Mouse (Mus musculus): ENCODE measurements around the gene Lrrc27. TPM values are rescaled to one million over a fixed set of nuclear protein-coding genes. Genes with fewer than 3 reads are reported as not detected.
A peak's percentile ranks its signal among the peaks of the same experiment; 100 is the strongest.

The Lrrc27 gene
- total RNA-seq, 2 experiments from 2014 or later = 2.0 to 2.2 TPM

DNA sequence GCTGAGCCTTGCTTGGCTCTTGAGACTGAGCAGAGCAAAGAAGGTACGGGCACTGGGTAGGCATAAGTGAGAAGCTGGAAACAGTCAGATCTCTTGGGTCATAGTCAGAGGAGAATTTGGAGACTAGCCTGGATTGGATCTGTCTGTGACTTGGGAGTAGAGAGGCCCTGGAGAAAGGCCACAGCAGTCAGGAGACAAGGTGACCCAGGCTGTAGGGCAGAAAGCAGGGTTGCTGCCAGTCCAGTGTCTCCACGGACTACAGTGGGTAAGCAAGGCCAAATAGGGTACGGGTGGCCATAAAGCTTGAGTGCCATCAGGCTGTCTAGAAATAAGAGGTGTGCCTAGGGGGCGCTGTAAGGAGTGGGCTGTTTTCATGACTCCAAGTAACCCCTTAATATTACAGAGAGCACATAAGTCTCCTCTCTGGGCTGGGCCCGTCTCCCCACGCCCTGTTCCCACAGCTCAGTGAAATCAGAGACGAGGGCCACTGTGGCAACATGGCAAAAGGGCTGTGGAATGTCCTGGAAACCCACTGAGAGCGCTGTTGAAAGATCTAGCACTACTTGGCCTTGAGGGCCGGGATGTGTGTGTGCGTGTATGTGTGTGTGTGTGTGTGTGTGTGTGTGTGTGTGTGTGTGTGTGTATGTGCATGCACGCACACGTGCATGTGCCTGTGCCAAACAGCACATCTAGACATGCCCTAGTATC lies 23.0 kb downstream of the Lrrc27 start:
- no peak for DNase-seq (ENCODE audit: low spot score in 2 of 2)

DNA sequence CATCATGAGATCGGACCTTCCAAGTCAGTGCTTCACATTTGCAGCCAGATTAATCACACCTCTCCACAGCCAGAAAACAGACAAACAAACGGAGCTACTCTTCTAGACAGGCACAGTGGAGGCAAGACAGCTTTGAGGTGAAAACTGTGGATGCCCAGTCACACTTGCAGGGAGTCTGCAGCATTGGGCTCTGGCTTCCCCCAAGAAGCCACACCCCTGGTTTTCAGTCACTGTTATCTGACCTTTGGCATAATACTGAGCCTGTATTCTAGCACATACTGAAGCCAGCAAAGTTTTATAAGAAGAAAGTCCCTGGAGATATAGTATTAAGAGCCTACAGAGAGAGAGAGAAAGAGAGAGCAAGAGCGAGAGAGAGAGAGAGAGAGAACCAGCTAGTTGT lies 26.6 kb downstream of the Lrrc27 start:
- no peak for DNase-seq (ENCODE audit: low spot score in 2 of 2)

DNA sequence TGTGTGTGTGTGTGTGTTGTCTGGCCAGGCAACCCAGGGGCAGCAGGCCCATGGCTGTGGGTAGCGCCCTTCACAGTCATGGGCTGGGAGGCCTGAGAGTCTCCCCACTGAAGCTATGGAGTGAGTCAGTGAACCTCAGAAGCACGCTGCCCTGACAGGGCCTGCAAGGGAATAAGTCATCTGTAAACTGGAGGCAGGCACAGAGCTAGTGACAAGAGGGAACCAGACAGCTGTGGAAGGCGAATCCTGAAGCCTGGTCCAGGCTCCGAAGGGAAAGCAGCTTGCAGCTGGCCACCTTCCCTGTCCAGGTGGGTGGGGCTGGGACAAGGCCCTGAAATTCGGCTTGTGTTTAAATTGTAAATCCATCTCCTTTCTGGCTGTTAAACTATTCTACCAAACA lies 33.3 kb downstream of the Lrrc27 start:
- peak in 1 of 2 experiments; percentile 52 for DNase-seq (ENCODE audit: low spot score in 2 of 2)

DNA sequence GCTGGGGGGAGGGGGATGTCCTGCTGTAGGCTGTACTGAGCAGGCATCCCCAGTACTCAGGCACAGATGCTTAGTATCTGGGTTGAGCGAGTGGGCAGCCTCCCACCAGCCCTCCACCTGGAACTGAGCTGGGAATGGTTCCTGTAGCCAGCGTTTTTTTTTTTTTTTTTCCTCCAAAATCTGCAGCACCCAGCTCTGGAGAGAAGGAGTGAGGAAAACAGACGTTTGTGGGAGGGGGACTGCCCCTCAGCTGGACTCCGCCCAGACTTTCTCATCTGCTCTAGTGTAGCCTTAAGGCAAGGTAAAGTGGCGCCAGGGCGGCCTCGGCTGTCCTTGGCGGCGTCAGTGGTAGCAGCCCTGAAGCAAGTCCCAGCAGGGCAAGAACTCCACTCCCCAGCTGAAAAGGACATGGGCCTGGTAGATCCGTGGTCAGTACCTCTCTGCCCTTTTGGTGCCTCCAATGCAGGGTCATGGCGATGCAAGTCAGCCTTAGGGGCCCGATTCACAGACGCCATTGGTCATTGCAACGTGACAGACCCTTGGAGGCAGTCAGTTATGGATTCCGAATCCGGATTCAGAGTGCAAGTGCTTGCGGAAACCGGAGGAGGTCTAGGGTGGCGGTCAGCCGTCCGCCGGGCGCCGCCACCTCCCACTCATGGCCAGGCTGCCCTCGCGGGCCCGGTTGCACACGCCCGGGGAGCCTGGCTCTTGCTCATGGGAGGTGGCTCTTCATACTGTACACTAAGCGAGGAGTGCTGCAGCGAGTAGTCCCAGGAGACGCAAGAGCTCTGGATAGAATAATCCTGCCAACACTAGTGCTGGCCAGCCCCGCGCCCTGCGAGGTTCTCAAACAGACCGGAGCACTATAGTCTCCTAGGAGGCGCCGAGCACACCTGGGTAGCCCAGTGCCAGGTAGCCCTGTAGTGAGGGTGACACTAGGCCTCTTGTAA lies 34.4 kb downstream of the Lrrc27 start:
- DNase-seq (ENCODE audit: low spot score in 2 of 2) = peak in 1 of 2 experiments; percentile 42

DNA sequence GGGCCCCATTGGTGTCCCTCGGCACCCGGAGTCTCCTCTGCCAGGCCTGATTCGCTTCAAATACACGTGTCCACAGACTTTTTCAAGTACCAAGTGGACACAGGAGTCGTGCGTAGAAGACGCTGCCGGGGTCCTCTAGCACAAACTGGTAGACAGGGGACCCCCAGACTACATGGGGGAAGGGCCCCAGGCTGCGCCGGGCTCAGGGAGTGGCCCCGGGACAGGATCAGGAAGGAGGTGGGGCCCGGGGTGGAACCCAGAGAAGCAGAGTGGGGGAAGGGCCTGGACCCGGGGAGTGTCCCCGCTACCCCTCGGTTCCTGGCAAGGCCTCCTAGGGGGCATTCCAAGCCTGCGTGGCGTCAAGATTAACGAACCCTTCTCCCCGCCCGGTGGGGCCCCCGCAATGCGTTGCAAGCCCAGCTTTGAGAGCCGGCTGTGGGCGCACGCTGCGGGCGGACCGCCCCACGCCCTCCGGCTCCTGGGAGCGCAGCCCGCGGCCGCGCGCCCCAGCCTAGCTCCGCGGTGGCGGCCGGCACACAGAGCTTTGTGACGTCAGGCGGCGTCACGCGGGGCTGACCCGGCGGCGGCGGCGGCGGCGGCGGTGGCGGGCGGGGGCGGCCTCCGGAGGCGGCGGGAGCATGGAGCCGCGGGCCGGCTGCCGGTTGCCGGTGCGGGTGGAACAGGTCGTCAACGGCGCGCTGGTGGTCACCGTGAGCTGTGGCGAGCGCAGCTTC lies 35.3 kb downstream of the Lrrc27 start, which contains the start of gene Pwwp2b:
Pwwp2b (plus strand) TSS at position 602 of the 734 bp plus-strand sequence.
- DNase-seq (ENCODE audit: low spot score in 2 of 2) = peak; percentile 56 to 77

DNA sequence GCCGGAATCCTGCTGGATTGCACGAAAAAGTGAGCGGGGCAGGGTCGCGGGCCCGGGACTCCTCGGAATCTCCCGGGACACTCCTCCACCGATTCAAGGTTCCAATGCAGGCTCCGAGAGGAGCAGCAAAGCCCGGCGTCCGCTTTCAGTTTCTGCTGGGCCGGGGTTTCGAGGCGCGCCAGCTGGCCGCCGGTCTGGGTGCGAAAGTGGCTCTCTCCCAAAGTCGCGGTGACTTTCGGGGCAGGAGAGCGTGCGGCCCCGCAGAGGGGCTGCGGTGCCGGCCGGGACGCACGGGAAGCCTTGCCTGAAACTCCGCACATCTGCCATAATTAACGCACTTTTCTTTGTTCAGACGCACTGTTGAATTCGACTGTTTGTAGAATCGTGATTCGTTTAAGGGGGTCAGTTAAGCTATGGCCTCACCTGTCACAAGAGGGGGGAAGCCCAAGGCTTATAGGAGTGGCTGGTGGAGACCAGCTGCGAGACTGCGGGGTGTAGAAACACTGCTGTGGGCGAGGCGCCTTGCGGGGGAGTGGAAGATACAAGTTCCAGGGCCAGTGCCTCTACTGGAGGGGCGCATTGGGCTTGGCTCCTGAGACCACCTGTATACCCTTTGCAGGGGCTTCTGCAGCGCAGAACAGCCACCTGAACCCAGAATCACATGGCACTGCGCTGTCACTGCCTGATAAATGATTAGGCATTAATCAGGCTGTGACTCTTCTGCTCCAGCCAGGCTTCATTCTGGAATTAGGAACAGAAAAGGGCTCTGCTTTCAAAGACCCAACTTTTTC lies 36.0 kb downstream of the Lrrc27 start:
- peak in 1 of 2 experiments; percentile 48 for DNase-seq (ENCODE audit: low spot score in 2 of 2)

DNA sequence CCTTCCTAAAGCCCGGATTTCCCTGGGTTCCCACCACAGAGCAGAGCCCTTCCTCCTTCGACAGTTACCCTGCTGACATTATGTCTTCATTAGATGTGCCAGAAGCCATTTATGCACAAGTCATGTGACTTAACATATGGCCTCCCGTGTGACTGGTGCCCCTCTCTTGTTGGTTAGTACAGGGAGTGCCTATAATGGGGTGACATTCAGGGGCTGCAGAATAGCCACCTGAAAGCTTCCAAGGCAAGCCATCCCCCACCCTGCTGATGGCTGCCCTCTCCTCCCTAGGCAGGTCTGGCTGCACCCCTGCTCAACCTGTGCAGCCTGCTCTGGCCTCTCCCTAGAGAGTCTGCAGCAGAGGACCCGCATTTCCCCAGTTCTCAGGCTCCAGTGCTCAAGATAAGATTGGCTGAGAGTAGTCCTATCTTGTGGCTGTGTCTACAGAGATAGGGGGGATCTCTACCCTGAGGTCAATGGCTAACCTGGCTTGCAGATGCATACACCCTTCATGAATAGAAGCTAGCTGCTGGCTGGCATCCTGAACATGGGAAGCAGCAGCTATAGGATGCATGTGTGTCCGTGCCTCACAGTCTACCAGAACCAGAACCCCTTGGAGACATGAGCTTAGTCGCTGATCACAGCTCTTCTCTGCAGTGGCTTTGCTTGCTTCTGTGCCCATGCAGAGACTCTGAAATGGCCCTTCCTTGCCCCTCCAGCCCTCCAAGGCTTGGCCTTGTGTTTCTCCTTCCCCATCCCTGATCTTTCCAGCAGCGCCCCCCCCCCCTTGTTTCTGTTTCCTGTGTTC lies 36.8 kb downstream of the Lrrc27 start:
- no peak for DNase-seq (ENCODE audit: low spot score in 2 of 2)

DNA sequence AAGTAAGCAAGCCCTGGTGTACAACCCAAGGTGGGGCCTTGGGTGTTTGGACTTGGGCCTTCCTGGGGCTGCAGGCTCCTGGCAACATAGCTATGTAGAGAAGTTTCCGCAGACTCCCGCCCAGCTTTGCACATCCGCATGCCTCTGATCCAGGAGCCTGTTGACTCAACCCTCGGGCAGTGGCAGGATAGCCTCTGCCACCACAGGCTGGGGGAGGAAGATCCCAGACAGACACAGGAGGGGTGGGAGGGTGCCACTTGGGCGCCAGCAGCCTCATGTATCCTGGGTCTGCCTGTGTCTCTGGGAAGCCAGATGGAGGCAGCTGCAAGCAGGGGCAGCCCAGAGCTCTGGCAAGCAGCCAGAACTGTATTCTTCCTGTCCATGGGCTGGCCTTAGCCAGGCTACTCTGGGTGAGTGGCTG lies 39.1 kb downstream of the Lrrc27 start:
- peak in 1 of 2 experiments; percentile 77 for DNase-seq (ENCODE audit: low spot score in 2 of 2)

DNA sequence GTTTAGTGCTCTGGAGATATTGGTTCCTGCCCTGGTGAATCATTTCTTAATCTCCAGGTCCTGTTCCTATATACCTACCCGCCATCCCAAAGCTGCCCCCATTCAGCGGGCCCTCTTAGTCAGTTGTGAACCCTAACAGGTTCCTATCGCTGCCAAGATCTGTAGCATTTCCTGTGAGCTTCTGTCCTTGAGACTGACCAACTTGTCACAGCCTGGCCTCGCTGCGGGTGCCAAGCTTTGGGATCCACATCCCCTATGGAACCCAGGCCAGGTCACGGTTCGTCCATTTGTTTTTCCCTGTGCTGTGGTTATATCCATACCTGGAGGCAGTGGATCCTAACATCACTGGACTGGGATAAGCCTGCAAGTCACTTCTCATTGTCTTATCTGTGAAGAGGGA lies 39.8 kb downstream of the Lrrc27 start:
- no peak for DNase-seq (ENCODE audit: low spot score in 2 of 2)

DNA sequence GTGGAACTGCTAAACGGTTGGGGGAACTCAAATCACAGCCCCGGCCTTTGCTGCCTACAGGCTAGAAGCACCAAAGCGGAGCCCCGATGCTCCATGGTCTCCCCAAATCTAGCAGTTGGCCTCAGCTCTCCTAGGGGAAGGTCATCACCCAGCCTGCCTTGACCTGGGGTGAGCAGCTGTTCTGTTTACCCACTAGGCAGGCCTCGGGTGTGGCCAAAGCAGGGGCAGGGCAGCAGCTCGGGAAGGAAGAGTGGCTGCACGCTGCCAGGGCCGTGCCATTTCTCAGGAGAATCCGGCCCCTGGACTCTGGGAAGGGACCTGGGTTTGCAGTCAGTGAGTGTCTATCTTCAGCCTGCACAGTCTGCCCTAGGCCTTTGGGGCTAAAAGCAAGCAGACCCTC lies 40.2 kb downstream of the Lrrc27 start:
- no peak for DNase-seq (ENCODE audit: low spot score in 2 of 2)

DNA sequence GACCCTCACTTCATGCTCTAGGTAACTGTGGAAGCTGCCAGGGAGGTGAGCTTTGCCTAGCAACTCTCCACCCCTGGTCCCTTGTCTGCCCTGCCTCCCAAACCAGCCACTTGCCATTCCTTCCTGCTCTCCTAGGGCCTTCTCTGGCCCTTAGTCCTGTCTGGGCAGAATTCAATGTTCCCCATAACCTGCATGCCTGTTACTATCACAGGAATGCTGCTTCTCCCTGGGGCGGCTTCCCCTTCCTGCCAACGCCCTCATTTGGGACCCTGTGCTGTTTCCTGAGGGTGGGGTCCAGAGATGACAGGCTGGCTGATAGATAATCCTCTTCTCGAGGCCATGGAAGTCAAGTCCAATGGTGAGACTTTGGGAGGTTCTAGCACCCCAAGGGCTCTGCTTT lies 40.7 kb downstream of the Lrrc27 start:
- no peak for DNase-seq (ENCODE audit: low spot score in 2 of 2)

DNA sequence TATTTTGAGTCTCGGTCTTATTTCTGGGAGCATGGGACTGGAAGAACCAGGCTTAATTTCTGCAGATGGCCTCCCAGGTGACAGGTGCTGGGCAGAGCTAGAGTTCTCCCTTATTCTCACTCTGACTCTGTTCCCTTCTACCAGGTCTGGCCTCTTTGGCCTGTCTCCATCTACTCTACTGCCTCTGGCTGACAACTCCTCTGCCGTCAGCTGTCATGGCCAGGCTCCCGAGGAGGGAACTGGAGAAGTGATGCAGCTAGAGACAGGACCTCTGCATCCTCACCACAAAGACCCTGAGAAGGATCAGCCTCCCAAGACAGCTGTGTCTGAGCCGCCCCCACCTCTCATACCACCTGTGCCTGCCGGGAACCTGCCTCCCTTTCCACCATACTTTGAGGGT lies 41.8 kb downstream of the Lrrc27 start:
- DNase-seq (ENCODE audit: low spot score in 2 of 2) = no peak

DNA sequence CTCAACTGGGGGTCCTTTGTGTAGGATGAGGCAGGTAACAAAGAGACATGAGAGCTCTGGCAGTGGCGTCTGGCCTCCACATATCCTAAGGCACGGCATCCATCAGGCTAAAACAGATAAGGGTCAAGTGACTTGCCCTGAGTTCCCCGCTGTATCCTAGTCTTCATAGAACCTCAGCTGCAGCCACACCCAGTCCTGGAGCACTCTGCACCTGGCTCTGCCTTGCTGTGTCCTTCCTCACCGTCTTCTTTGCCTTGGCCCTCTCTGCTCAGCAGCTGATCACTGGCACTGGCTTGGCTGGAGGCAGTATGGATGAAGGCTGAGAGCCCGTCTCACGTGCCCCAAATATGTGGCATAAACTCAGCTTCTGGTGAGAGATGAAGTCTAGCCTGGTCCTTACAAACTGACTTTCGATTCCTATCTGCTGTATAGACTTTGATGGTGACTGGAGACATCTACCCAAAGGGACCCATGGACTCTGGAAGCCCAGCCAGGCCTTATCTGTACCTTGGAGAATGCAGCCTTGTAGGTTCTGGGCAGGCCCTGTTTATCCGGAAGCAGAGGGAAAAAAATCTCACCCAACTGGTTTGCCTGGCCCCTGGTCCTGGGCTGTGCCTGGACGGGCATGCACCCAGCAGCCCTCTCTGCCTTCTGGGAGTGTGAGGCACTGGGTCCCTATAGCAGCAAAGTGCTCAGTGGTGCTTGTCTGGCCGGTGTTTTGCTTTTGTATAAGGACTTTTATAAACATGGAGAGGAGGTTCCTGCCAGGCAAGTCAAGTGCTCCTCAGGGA lies 45.2 kb downstream of the Lrrc27 start:
- no peak for DNase-seq (ENCODE audit: low spot score in 2 of 2)

DNA sequence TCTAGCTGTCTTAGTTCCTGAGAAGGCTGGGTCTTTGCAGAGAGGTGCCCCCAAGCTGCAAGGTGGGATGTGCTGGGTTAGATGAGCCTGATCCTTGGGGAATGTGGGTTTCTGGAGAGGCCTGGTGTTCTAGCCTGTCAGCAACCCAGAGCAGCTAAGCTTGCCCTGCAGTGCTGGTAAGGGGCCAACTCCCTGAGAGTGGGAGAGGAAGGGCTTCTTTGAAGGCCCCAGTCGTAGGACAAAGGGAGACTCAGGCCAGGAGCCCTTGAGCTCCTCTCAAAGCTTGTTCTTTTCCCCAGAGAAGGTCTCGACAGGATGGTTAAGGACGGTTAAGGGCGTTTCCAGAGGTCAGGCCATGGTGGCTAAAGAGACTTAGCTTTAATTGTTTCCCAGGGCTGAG lies 51.5 kb downstream of the Lrrc27 start:
- DNase-seq (ENCODE audit: low spot score in 2 of 2) = no peak

DNA sequence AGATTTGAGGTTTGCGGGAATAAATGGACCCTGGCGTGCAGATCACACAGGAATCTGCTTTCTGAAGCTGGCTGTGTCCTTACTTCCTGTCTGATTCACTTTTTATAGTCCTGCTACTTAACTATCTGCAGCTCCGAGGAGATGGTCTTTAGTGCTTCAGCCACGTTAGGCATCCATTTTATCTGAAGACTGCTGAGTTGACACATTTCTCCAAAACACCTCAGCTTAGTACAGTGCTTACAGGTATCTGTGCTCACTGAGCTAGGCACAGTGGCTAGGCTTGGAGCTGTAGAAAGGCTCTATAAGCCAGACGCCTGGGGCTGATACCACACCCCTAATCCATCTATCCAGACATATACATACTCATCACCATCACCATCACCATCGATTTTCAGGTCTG lies 52.8 kb downstream of the Lrrc27 start:
- no peak for DNase-seq (ENCODE audit: low spot score in 2 of 2)

DNA sequence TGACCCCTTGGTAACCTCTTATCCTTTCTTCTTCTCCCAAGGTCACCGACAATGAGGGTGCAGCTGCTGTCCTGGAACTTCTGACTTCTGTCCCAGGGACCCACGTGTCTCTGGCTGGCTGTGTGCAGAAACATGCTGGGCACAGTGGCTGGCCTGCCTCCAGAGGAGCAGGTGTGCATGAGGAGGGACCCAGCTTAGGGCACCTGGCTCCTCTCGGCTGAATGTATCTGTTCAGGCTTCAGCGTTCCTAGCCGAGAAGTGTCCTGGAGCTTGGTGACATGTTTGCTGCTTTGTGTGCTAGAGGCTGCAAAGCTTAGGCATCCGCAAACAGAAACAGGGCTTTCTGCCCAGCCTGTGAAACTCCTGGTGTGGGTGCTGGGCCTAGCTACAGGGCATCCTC lies 53.6 kb downstream of the Lrrc27 start:
- no peak for DNase-seq (ENCODE audit: low spot score in 2 of 2)

DNA sequence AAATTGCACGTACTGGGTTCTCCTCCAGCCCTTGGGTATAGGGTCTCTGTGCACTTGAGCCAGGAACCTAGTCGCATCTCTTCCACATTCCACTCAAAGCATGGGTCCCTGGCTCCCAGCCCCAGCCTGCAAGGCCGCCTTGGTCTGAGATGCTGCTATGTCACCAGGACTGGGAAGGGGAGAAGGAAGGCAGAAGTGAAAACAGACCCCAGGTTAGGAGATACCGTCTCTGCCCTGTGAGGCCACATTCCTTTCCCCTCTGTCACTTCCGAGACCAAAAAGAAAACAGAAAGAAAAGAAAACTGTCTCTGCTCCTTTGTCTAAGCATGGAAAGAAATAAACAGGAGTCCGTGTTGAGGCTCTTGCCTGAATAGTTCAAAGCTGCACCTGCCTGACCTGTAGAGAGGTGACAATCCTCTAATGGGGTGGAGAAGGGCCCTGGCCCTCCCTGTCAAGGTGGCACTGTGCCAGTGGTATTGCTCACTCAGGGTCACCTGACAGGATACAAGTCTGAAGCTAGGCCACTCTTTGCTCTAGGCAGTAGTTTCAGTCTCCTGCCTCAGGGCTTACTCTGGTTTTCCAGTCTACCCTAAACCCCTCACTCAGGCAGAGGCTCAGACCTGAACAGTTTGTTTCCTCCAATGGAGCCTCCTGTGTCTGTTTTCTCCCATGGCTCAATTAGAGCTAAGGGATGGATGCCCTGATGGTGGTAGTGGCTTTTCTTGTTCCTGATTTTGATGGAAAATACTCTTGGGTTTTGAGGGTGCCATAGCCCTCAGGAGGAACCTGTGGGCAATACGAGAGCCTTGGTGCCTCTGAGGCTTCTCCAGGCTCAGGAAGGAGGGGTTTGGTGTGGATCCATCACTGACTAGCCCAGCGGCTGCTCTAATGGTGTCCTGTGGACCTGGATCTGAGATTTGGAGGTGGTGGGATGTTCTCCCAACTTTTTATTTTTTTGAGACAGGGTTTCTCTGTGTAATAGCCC lies 54.4 kb downstream of the Lrrc27 start:
- DNase-seq (ENCODE audit: low spot score in 2 of 2) = no peak

DNA sequence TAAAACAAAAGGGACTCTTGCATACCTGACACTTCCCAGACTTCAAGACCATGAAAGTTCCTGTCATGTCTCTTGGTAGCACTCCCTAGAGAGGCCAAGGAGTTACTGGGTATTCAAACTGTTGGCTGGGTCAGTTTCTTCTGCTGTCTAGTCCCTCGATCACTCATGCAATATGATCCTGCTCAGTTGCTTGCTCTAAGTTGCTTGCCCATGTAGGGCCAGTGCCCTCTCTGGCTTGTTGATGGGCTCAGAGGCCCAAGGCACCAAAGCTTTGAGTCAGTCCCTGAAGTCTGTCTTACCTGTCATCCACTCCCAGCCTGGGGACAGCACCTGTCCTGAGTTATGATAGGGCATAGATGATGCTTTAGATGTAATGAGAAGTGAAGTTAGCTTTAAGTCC lies 58.0 kb downstream of the Lrrc27 start:
- no peak for DNase-seq (ENCODE audit: low spot score in 2 of 2)

Measured in gastrocnemius, postnatal 4 days (tissue).